Mouse (Mus musculus): Measurements from ENCODE around the gene Xrcc6. TPM values are rescaled to one million over a fixed set of nuclear protein-coding genes. Genes with fewer than 3 reads are reported as not detected.

Gene Xrcc6
- polyA plus RNA-seq, 1 experiment from 2014 or later = 112 TPM

DNA sequence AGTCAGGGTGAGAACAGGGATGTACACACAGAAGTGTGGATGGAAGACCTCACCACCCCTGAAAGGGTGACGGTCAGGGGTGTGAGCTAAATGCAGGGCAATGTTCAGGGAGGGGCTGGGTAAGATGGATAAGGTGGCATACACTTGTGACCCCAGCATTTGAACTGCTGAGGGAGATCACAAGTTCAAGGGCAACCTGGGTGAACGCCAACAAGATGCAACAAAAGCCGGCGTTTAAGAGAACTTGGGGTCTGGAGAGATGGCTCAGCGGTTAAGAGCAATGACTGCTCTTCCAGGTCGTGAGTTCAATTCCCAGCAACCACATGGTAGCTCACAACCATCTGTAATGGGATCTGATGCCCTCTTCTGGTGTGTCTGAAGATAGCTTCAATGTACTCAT, 32.9 kb upstream of the Xrcc6 start:
- DNase-seq (ENCODE audit: low spot score) = no peak
- Histone ChIP-seq H3K27me3 (ENCODE audit: low read depth, poor library complexity, severe bottlenecking) (no peaks in the 10 kb centered on the region), H3K36me3 (peaks cover 11% of the 10 kb centered on the region; the same call in 1 of the 2 replicates), H3K27ac (no peak overlapping the region), H3K4me3 (no peak overlapping the region), H3K4me1 (no peaks in the 10 kb centered on the region), H3K9me3 (replicated peaks) (no peaks in the 10 kb centered on the region)
- WGBS = 93% methylated on average over 6 of the region's 6 CpGs

- Histone ChIP-seq H3K27me3 (ENCODE audit: low read depth, poor library complexity, severe bottlenecking) (no peaks in the 10 kb centered on the region), H3K36me3 (peaks cover 11% of the 10 kb centered on the region; the same call in 1 of the 2 replicates), H3K27ac (no peak overlapping the region), H3K4me3 (no peak overlapping the region), H3K9me3 (replicated peaks) (no peaks in the 10 kb centered on the region), H3K4me1 (peaks cover 3% of the 10 kb centered on the region)
- no peak for DNase-seq (ENCODE audit: low spot score)
- 94% methylated on average over 15 of the region's 15 CpGs for WGBS
Measured at GRCm38 (mm10) chr15:81955414-81955813, 32.2 kb upstream of the Xrcc6 start.

DNA sequence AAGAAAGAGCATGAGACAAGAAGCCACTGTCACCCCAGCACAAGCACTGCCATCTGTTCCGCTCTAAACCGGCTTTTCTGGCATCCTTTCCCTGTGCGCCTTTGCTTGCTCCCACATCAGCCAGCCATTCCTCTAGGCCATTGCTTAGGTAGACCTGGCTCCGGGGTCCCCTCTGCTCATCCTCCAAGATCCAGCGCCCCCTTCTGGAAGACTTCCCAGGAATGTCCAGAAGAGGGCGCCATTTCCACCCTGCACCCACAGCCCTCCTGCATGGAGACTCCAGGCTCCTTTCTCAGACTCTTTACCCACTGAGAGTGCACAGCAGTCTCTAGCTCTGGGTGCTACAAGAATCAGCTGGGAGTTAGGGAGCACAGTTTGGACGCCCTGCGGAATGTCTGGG, 31.2 kb upstream of the Xrcc6 start:
- Histone ChIP-seq H3K36me3 (peaks cover 11% of the 10 kb centered on the region; the same call in 1 of the 2 replicates), H3K9me3 (replicated peaks) (no peaks in the 10 kb centered on the region), H3K27ac (no peak overlapping the region), H3K27me3 (ENCODE audit: low read depth, poor library complexity, severe bottlenecking) (no peaks in the 10 kb centered on the region), H3K4me3 (no peak overlapping the region), H3K4me1 (peaks cover 7% of the 10 kb centered on the region)
- peak; percentile 66 for DNase-seq (ENCODE audit: low spot score)
- 58% methylated on average over 8 of the region's 8 CpGs for WGBS

DNA sequence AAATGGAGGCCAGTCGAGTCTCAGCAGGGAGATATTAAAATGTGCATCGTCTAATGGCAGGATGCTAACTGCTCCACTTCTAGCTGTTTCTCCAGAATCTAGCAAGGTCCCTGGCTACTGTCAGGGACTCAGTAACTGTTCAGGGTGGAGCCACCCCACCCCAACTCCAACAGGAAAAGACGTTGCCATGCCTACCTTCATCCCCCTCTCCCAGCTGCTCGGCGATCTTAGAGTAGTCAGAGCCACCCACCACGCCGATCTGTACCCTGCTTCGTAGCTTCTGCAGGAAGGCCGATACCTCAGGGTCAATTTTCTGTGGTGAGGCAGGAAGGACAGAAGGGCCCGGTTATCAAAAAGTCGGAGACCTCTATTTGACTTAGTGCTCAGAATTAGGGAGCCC, 30.0 kb upstream of the Xrcc6 start:
- WGBS = 89% methylated on average over 11 of the region's 11 CpGs

GRCm38 (mm10) chr15:81958906-81959305, 28.7 kb upstream of the Xrcc6 start:
- no peak for DNase-seq (ENCODE audit: low spot score)
- H3K9me3 ChIP-seq (replicated peaks) = no peaks in the 10 kb centered on the region
- H3K27me3 ChIP-seq (ENCODE audit: low read depth, poor library complexity, severe bottlenecking) = no peaks in the 10 kb centered on the region
- no peak overlapping the region for H3K27ac ChIP-seq
- H3K36me3 ChIP-seq = peaks cover 8% of the 10 kb centered on the region; the same call in 1 of the 2 replicates
- H3K4me3 ChIP-seq = no peak overlapping the region
- peaks cover 7% of the 10 kb centered on the region for H3K4me1 ChIP-seq
- 92% methylated on average over 3 of the region's 3 CpGs for WGBS

More for the DNA sequence above, 30.0 kb upstream of the Xrcc6 start:
- peaks cover 7% of the 10 kb centered on the region for H3K4me1 ChIP-seq
- H3K4me3 ChIP-seq = no peak overlapping the region
- H3K27ac ChIP-seq = no peak overlapping the region
- DNase-seq (ENCODE audit: low spot score) = no peak
- peaks cover 8% of the 10 kb centered on the region; the same call in 1 of the 2 replicates for H3K36me3 ChIP-seq
- no peaks in the 10 kb centered on the region for H3K9me3 ChIP-seq (replicated peaks)
- H3K27me3 ChIP-seq (ENCODE audit: low read depth, poor library complexity, severe bottlenecking) = no peaks in the 10 kb centered on the region

- DNase-seq (ENCODE audit: low spot score) = peak; percentile 99
Measured at GRCm38 (mm10) chr15:81960171-81961077, 27.2 kb upstream of the Xrcc6 start, which contains the start of gene Pmm1. TSS of gene Pmm1 (minus strand) at chr15:81960930.

GRCm38 (mm10) chr15:81961078-81961451, 26.6 kb upstream of the Xrcc6 start:
- H3K9me3 ChIP-seq (replicated peaks) = no peaks in the 10 kb centered on the region
- WGBS = 4% methylated on average over 7 of the region's 8 CpGs

More at GRCm38 (mm10) chr15:81960171-81961077, 27.2 kb upstream of the Xrcc6 start, which contains the start of gene Pmm1:
- H3K4me1 ChIP-seq = peaks cover 7% of the 10 kb centered on the region
- H3K4me3 ChIP-seq = peak within 1 kb of the TSS; percentile 73
- peak within 1 kb of the TSS; percentile 78 for H3K27ac ChIP-seq
- no peaks in the 10 kb centered on the region; the same call in 1 of the 2 replicates for H3K36me3 ChIP-seq
- H3K27me3 ChIP-seq (ENCODE audit: low read depth, poor library complexity, severe bottlenecking) = no peaks in the 10 kb centered on the region
- WGBS = under 1% methylated on average over 77 of the region's 77 CpGs
- H3K9me3 ChIP-seq (replicated peaks) = no peaks in the 10 kb centered on the region

DNA sequence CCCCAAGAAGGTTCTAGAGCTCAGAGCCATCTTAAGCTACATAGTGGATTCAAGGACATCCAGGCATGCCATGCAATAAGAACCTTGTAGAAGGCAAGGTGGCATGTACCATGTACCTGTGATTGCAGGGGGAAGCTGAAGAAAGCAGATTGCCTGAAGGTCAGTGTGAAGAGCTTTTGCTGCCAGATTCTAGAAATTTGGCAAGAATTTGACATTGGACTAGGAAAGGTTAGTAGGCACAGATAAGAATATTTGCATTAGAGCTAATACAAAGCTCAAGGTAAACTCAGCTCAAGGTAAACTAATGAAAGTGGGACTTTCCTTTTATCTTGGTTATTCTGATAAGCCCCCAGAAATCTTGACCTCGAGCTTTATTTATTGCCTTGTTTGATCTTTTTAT, 23.4 kb upstream of the Xrcc6 start:
- peaks cover 11% of the 10 kb centered on the region for H3K4me1 ChIP-seq
- H3K27ac ChIP-seq = no peak overlapping the region
- no peaks in the 10 kb centered on the region for H3K9me3 ChIP-seq (replicated peaks)
- H3K27me3 ChIP-seq (ENCODE audit: low read depth, poor library complexity, severe bottlenecking) = no peaks in the 10 kb centered on the region
- no peaks in the 10 kb centered on the region for H3K36me3 ChIP-seq
- H3K4me3 ChIP-seq = no peak overlapping the region
- WGBS = 57% methylated on average over 1 of the region's 1 CpGs
- DNase-seq (ENCODE audit: low spot score) = no peak

More at GRCm38 (mm10) chr15:81961078-81961451, 26.6 kb upstream of the Xrcc6 start:
- Histone ChIP-seq H3K27me3 (ENCODE audit: low read depth, poor library complexity, severe bottlenecking) (no peaks in the 10 kb centered on the region), H3K4me1 (peaks cover 7% of the 10 kb centered on the region), H3K27ac (peak overlapping the region; percentile 61; the same call in 1 of the 2 replicates), H3K4me3 (peak overlapping the region; percentile 73), H3K36me3 (no peaks in the 10 kb centered on the region)
- DNase-seq (ENCODE audit: low spot score) = no peak

DNA sequence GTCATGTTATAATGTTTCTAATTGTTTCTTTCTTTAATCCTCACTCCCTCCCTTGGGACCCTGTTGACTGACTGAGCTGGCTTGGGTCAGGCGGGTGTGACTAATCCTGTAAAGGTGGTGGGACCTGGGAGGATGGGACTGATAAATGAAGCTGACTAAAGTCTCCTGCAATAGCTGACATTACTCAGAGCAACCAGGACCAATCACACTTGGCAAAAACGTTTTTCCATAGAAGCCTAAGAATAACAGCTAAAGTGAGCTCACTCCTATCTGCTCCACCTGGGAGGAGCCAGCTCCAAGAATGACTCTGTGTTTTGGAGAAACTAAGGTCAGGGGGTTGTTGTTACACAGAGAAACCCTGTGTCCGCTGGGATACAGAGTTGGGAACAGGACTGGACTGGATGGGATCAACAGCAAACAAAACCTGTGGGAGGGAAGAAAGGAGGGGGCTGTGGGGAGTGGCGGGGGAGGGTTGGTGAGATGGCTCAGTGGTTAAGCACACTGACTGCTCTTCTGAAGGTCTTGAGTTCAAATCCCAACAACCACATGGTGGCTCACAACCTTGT, 22.6 kb upstream of the Xrcc6 start:
- Histone ChIP-seq H3K27ac (no peak overlapping the region), H3K9me3 (replicated peaks) (no peaks in the 10 kb centered on the region), H3K4me3 (no peak overlapping the region), H3K4me1 (peaks cover 14% of the 10 kb centered on the region), H3K36me3 (no peaks in the 10 kb centered on the region), H3K27me3 (ENCODE audit: low read depth, poor library complexity, severe bottlenecking) (no peaks in the 10 kb centered on the region)
- DNase-seq (ENCODE audit: low spot score) = no peak
- WGBS = 72% methylated on average over 4 of the region's 4 CpGs

DNA sequence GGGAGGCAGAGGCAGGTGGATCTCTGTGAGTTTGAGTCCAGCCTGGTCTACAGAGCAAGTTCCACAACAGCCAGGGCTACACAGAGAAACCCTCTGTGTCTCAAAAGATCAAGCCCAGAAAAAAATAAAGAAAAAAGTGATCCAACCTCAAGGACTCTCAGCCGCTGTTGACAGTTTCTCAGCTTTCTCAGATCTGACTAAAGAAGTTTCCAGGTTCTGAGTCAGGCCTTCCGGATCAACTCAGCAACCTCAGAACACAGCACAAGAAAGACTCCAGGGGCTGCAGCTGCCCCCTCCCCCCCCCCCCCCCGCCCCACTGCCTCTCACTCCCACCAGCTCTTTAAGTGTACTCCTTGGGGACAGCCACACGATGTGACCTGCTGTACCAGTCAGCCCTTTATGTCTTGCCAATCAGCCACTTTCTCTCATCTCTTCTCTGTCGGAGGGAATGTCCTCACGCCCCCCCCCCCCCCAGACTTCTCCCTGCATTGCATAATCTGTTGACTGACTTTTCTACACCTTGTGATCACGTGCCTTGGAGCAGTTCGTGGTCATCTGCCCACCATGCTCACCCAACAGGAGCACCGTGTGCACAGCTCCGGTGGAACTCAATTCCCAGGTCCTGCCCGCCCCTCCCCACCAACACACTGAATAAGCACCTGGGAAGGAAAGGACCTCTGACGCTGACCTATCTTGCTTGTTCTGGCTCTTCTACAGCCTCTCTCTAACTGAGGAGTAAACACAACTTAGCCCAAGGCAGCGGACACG, 21.4 kb upstream of the Xrcc6 start:
- no peaks in the 10 kb centered on the region for H3K36me3 ChIP-seq
- WGBS = 83% methylated on average over 13 of the region's 14 CpGs
- no peak overlapping the region for H3K4me3 ChIP-seq
- DNase-seq (ENCODE audit: low spot score) = no peak
- no peaks in the 10 kb centered on the region for H3K27me3 ChIP-seq (ENCODE audit: low read depth, poor library complexity, severe bottlenecking)
- H3K9me3 ChIP-seq (replicated peaks) = no peaks in the 10 kb centered on the region
- H3K4me1 ChIP-seq = peaks cover 7% of the 10 kb centered on the region
- no peak overlapping the region for H3K27ac ChIP-seq

- Histone ChIP-seq H3K4me3 (no peak overlapping the region), H3K27me3 (ENCODE audit: low read depth, poor library complexity, severe bottlenecking) (no peaks in the 10 kb centered on the region), H3K36me3 (no peaks in the 10 kb centered on the region), H3K27ac (no peak overlapping the region), H3K4me1 (peaks cover 7% of the 10 kb centered on the region), H3K9me3 (replicated peaks) (no peaks in the 10 kb centered on the region; the same call in 1 of the 2 replicates)
- 88% methylated on average over 5 of the region's 5 CpGs for WGBS
- DNase-seq (ENCODE audit: low spot score) = no peak
Measured at GRCm38 (mm10) chr15:81967821-81968220, 19.8 kb upstream of the Xrcc6 start.

DNA sequence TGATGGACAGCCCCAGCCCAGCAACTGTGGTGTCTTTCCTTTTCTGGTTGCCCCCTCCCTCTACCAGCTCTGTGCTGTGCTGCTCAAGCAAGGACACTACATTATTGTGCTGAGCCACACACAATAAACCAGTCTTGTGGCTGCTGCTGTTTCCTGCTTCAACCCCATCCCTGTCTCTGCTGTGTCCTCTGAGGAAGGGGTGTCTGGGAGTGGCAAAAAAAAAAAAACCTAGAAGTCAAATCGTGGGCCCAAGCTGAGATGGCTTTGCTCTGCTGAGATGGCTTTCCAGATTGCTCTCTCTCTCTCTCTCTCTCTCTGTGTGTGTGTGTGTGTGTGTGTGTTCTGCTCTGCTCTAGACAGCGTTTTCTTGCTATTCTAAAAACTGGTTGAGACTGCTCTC, 19.2 kb upstream of the Xrcc6 start:
- peaks cover 7% of the 10 kb centered on the region for H3K4me1 ChIP-seq
- no peak overlapping the region for H3K4me3 ChIP-seq
- no peaks in the 10 kb centered on the region; the same call in 1 of the 2 replicates for H3K9me3 ChIP-seq (replicated peaks)
- no peak overlapping the region for H3K27ac ChIP-seq
- WGBS = 60% methylated on average over 2 of the region's 2 CpGs
- DNase-seq (ENCODE audit: low spot score) = no peak
- no peaks in the 10 kb centered on the region for H3K27me3 ChIP-seq (ENCODE audit: low read depth, poor library complexity, severe bottlenecking)
- H3K36me3 ChIP-seq = no peaks in the 10 kb centered on the region
